Mouse (Mus musculus): ENCODE data around the gene Coro6. TPM values are rescaled to one million over a fixed set of nuclear protein-coding genes. Genes with fewer than 3 reads are reported as not detected.
A peak's percentile ranks its signal among the peaks of the same experiment; 100 is the strongest.

The Coro6 gene
- polyA plus RNA-seq, 1 experiment = 2.7 TPM

DNA sequence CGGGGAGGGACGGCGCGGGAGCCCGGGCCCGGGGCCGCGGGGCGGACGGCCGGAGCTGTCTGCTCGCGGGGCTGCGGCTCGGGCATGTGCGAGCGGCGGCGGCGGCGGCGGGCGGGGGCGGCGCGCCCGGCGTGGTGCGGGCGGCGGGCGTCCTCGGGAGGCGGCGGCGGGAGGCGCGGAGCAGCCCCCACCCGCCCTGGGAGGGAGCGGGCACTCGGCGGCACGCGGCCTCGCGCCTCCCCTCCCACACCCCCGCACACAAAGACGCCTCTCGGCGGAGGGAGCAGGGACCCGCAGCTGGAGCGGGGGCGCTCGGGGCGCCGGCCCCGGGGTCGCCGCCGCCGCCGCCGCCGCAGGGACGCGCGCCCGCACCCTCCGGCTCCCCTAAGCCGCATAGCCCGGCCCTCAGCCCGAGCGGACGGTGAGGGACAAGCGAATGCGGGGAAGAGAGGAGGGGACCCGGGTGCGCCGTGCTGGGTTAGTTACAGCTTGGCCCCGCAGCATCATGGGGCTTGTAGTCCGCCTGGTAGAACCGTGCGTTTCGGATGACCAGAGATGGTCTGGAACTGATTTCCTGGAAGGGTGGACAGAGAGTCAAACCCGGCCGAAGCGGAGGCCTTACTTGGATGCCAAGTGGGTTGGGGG is 27.5 kb downstream of the Coro6 start, which contains the start of gene Ankrd13b:
Gene Ankrd13b (minus strand): TSS at position 88 of the 645 bp plus-strand sequence.
- H3K4me1 ChIP-seq (ENCODE audit: control insufficient read depth, insufficient read depth, low read length) = peaks cover 34% of the 10 kb centered on the region
- no peak within 1 kb of the TSS for H3K27ac ChIP-seq (ENCODE audit: control insufficient read depth, insufficient read depth, low read depth, low read length)
- peak within 1 kb of the TSS; percentile 80 for H3K4me3 ChIP-seq (ENCODE audit: control insufficient read depth, low read depth, low read length)
- H3K36me3 ChIP-seq (ENCODE audit: control insufficient read depth, insufficient read depth, low read length) = peaks cover 1% of the 10 kb centered on the region
- peaks cover 3% of the 10 kb centered on the region; the same call in 1 of the 2 replicates for H3K27me3 ChIP-seq (ENCODE audit: control insufficient read depth, insufficient read depth, low read length)
- no peak for TF ChIP-seq CTCF (IDR thresholded peaks at IDR 0.05; ENCODE audit: control insufficient read depth, insufficient read depth, insufficient replicate concordance, low read depth, low read length)
- no peak for TF ChIP-seq POLR2A (IDR thresholded peaks at IDR 0.05; ENCODE audit: control insufficient read depth, low read depth, low read length)

DNA sequence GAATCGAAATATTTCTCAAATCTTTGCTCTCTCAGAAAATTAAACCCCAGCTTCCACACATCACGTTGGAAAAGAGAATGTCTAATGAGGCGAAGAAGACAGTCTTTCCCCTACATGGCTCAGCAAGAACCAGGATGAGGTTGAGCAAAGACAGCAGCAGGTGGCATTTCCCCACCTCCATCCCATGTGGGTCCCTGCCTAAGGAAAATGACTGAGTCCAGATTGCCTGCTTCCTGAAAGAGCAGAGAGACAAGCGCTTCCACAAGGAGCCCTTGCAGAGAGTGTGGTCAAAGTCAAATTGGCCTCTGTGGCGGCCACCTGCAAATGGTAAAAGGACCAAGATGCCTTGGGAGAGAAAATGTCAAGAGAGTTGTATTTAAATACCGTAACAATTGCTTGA is 28.2 kb downstream of the Coro6 start:
- H3K4me3 ChIP-seq (ENCODE audit: control insufficient read depth, low read depth, low read length) = no peak overlapping the region
- H3K27ac ChIP-seq (ENCODE audit: control insufficient read depth, insufficient read depth, low read depth, low read length) = no peak overlapping the region
- H3K4me1 ChIP-seq (ENCODE audit: control insufficient read depth, insufficient read depth, low read length) = peaks cover 38% of the 10 kb centered on the region
- no peak for TF ChIP-seq POLR2A (IDR thresholded peaks at IDR 0.05; ENCODE audit: control insufficient read depth, low read depth, low read length)
- peaks cover 3% of the 10 kb centered on the region; the same call in 1 of the 2 replicates for H3K27me3 ChIP-seq (ENCODE audit: control insufficient read depth, insufficient read depth, low read length)
- peaks cover 1% of the 10 kb centered on the region for H3K36me3 ChIP-seq (ENCODE audit: control insufficient read depth, insufficient read depth, low read length)

DNA sequence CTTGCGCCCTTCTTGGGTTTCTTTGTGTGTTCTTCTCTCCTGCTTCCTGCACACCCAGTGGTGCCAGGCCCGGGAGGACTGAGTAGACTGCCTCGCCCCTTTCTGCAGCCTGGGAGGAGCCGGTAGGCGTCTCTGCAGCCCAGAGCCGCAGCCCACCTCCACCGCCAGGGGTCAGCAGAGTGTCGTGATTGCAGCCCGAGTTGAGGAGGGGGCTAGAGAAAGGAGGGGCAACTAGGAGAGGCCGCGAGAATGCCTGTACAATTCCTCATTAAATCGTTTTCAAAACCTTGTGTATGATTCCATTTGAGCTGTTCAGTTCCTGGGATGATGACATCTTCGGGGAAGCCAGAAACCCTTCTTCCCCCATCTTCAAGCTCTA is 28.9 kb downstream of the Coro6 start:
- peaks cover 3% of the 10 kb centered on the region; the same call in 1 of the 2 replicates for H3K27me3 ChIP-seq (ENCODE audit: control insufficient read depth, insufficient read depth, low read length)
- no peak for TF ChIP-seq POLR2A (IDR thresholded peaks at IDR 0.05; ENCODE audit: control insufficient read depth, low read depth, low read length)
- TF ChIP-seq CTCF (IDR thresholded peaks at IDR 0.05; ENCODE audit: control insufficient read depth, insufficient read depth, insufficient replicate concordance, low read depth, low read length) = peak; percentile 86
- H3K36me3 ChIP-seq (ENCODE audit: control insufficient read depth, insufficient read depth, low read length) = peaks cover 1% of the 10 kb centered on the region
- H3K4me3 ChIP-seq (ENCODE audit: control insufficient read depth, low read depth, low read length) = peak overlapping the region; percentile 59
- peaks cover 41% of the 10 kb centered on the region for H3K4me1 ChIP-seq (ENCODE audit: control insufficient read depth, insufficient read depth, low read length)
- no peak overlapping the region for H3K27ac ChIP-seq (ENCODE audit: control insufficient read depth, insufficient read depth, low read depth, low read length)

DNA sequence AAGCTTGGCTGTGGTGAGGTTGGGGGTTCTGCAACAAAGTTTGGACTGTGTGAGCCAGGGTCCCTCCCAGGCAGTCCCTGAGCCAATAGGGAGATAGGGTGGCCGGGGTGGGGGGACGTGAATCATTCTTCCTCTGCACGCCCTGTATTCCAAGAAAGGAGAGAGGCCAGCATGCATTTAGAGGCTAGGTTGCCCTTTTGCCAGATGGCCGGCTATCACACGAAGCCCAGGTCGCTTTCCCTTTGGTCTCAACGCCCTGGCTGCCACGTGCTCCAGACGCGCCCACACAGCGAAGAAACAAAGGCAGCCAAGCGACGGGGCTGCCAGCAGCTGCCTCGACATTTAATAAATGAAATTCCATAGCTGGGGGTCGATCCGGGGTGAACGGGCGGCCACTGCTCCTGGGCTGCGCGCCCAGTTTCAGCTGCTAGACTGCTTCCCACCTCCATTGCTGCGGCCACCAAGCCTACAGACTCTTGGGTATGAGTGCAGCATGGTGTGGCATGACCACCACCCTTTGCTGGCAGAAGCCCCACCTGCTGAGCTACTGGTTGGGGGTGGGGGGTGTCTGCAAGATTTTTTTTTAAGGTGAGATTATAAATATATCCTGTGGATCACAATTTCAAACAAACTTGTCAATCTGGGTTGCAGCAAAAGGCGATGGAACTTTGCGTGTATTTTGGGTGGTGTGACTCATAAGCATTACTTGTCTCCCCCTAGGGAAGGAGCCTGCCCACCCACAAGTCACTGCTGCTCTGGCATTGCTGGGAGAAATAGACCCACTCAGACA is 29.5 kb downstream of the Coro6 start:
- Histone ChIP-seq H3K4me3 (ENCODE audit: control insufficient read depth, low read depth, low read length) (peak overlapping the region; percentile 59), H3K27me3 (ENCODE audit: control insufficient read depth, insufficient read depth, low read length) (peaks cover 3% of the 10 kb centered on the region; the same call in 1 of the 2 replicates), H3K4me1 (ENCODE audit: control insufficient read depth, insufficient read depth, low read length) (peaks cover 41% of the 10 kb centered on the region), H3K36me3 (ENCODE audit: control insufficient read depth, insufficient read depth, low read length) (peaks cover 1% of the 10 kb centered on the region), H3K27ac (ENCODE audit: control insufficient read depth, insufficient read depth, low read depth, low read length) (no peak overlapping the region; the same call in 1 of the 2 replicates)
- no peak for TF ChIP-seq POLR2A (IDR thresholded peaks at IDR 0.05; ENCODE audit: control insufficient read depth, low read depth, low read length)

DNA sequence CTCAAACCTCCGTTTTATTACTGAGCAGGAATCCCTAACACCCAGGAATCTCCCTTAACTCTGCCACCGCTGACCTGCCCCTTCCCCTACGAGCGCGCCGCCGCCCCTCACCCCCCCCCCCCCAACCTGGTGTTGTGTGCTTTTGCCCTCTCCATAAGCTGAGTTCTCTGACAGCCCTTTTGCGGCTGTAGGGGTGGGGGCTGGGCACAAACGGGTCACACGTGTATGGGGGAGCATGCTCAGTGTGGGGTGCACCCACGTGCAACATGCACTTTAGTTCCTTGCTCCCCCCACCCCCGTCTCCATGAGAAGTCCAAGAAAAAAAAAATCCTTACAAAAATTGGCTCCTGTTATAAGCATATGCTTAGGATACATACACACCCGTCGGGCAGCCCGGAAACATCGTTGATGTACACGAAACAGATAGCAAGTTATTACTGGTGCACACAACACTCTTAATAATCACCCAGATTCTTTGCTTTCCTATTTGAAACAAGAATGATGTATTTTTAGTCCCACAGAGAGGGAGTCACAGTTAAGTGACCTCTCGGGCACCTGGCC is 30.2 kb downstream of the Coro6 start:
- Histone ChIP-seq H3K36me3 (ENCODE audit: control insufficient read depth, insufficient read depth, low read length) (peaks cover 1% of the 10 kb centered on the region), H3K4me1 (ENCODE audit: control insufficient read depth, insufficient read depth, low read length) (peaks cover 47% of the 10 kb centered on the region), H3K27ac (ENCODE audit: control insufficient read depth, insufficient read depth, low read depth, low read length) (no peak overlapping the region), H3K4me3 (ENCODE audit: control insufficient read depth, low read depth, low read length) (peak overlapping the region; percentile 93), H3K27me3 (ENCODE audit: control insufficient read depth, insufficient read depth, low read length) (peaks cover 3% of the 10 kb centered on the region; the same call in 1 of the 2 replicates)
- TF ChIP-seq CTCF (IDR thresholded peaks at IDR 0.05; ENCODE audit: control insufficient read depth, insufficient read depth, insufficient replicate concordance, low read depth, low read length) (no peak), POLR2A (IDR thresholded peaks at IDR 0.05; ENCODE audit: control insufficient read depth, low read depth, low read length) (no peak)

DNA sequence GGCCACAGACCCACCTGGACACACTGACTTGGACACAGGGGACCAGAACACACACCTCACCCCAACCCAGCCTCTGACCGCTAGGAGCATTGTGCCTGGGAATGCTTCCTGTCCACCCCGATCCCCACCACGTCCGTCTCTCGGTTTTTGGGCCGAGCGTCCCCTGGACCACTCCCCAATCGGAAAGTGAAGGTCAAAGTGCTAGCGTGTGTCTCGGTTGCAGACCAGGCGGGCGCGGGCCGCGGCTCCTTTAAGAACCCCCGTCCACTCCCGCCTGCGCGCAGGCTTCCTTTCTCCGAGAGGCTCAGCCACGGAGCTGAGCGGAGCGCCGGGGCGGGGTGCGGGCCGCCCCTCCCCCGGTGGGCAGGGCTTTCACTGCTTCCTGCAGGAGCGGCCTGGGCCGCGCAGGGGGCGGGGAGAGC is 30.7 kb downstream of the Coro6 start:
- peak overlapping the region; percentile 93 for H3K4me3 ChIP-seq (ENCODE audit: control insufficient read depth, low read depth, low read length)
- H3K36me3 ChIP-seq (ENCODE audit: control insufficient read depth, insufficient read depth, low read length) = peaks cover 1% of the 10 kb centered on the region
- TF ChIP-seq CTCF (IDR thresholded peaks at IDR 0.05; ENCODE audit: control insufficient read depth, insufficient read depth, insufficient replicate concordance, low read depth, low read length) (no peak), POLR2A (IDR thresholded peaks at IDR 0.05; ENCODE audit: control insufficient read depth, low read depth, low read length) (peak; percentile 32; the same call in 1 of the 2 replicates)
- H3K27me3 ChIP-seq (ENCODE audit: control insufficient read depth, insufficient read depth, low read length) = peaks cover 3% of the 10 kb centered on the region; the same call in 1 of the 2 replicates
- peak overlapping the region; percentile 84 for H3K27ac ChIP-seq (ENCODE audit: control insufficient read depth, insufficient read depth, low read depth, low read length)
- H3K4me1 ChIP-seq (ENCODE audit: control insufficient read depth, insufficient read depth, low read length) = peaks cover 52% of the 10 kb centered on the region

All from testis, adult 2 months (tissue).